Mouse (Mus musculus) embryonic facial prominence, embryonic 11.5 days (tissue): ENCODE data around the gene Serpina3c. TPM values are rescaled to one million over a fixed set of nuclear protein-coding genes. Genes with fewer than 3 reads are reported as not detected.
"Not testable (repeated sequence)": the region's sequence is repeated elsewhere in the genome, so short reads cannot be mapped to it uniquely, and the experiment has no call there.

Source experiments
- ATAC-seq: fragments of 200-750 bp; cut with Nextera tagmentation; replicated peaks from 2 replicates; pipeline ENCODE4 v1.8.0; 2017; ENCODE audit warnings: low read depth; ENCODE audit not compliant: insufficient number of reproducible peaks, low FRiP score, low TSS enrichment
- DNase-seq: peaks from one replicate; pipeline ENCODE4 v3.0.0-alpha.2; 2015; ENCODE audit warnings: low spot score
- H3K27ac ChIP-seq: fragments of 300-500 bp; sonication (generic); replicated peaks from 2 replicates; pipeline ENCODE4 v1.5.1; 2014; ENCODE audit warnings: mild to moderate bottlenecking, low read depth, low read length, control low read depth
- H3K27me3 ChIP-seq: fragments of 300-500 bp; sonication (generic); 2 replicates; pipeline ENCODE4 v1.6.1; 2014; ENCODE audit warnings: mild to moderate bottlenecking, low read length, moderate library complexity, mixed read lengths; ENCODE audit not compliant: control insufficient read depth, insufficient read depth
- H3K36me3 ChIP-seq: fragments of 300-500 bp; sonication (generic); replicated peaks from 2 replicates; pipeline ENCODE4 v1.6.1; 2014; ENCODE audit warnings: low read depth, mild to moderate bottlenecking, low read length, moderate library complexity, mixed read lengths; ENCODE audit not compliant: control insufficient read depth, insufficient read depth
- H3K4me1 ChIP-seq: fragments of 300-500 bp; sonication (generic); 2 replicates; pipeline ENCODE4 v1.6.1; 2014; ENCODE audit warnings: low read length, mixed read lengths; ENCODE audit not compliant: control insufficient read depth, insufficient read depth
- H3K4me2 ChIP-seq: fragments of 300-500 bp; sonication (generic); 2 replicates; pipeline ENCODE4 v1.6.1; 2014; ENCODE audit warnings: low read depth, mild to moderate bottlenecking, control low read depth, low read length, moderate library complexity
- H3K4me3 ChIP-seq: fragments of 300-500 bp; sonication (generic); 2 replicates; pipeline ENCODE4 v1.5.1; 2014; ENCODE audit warnings: low read depth, low read length, control low read depth
- H3K9ac ChIP-seq: fragments of 300-500 bp; sonication (generic); replicated peaks from 2 replicates; pipeline ENCODE4 v1.6.1; 2014; ENCODE audit warnings: mild to moderate bottlenecking, control low read depth, low read length
- H3K9me3 ChIP-seq: fragments of 300-500 bp; sonication (generic); replicated peaks from 2 replicates; pipeline ENCODE4 v1.6.1; 2016; ENCODE audit warnings: mild to moderate bottlenecking, low read length, inconsistent platforms, mixed read lengths; ENCODE audit not compliant: control insufficient read depth
- WGBS: fragments of 180-500 bp; shearing (Covaris S2); extraction: QIAGEN DNeasy Blood & Tissue Kit; methylation state at CpG from one replicate; pipeline ENCODE4 v1.1.7; 2014; 5-methylcytosine and 5-hydroxymethylcytosine counted together
- polyA plus RNA-seq: library from polyadenylated mRNA; unstranded; fragments of >200 nt; fragmentation: Nextera tagmentation; extraction: Ambion mirVana; gene quantifications from 2 replicates; pipeline ENCODE4 v1.2.1, GENCODE M21; 2014

The Serpina3c gene
- polyA plus RNA-seq, 1 experiment from 2014 or later, result not detected

GRCm38 (mm10) chr12:104138216-104138615 is 15.5 kb downstream of the Serpina3c start:
- no peak overlapping the region for H3K4me3 ChIP-seq
- no peaks in the 10 kb centered on the region for H3K27me3 ChIP-seq
- DNase-seq (no peak), ATAC-seq (no peak)
- H3K4me2 ChIP-seq, result no peak overlapping the region
- no peaks in the 10 kb centered on the region for H3K36me3 ChIP-seq
- no peak overlapping the region for H3K9ac ChIP-seq
- H3K4me1 ChIP-seq, result no peaks in the 10 kb centered on the region
- H3K27ac ChIP-seq, result no peak overlapping the region
- WGBS, result 83% methylated on average over 2 of the region's 2 CpGs
- H3K9me3 ChIP-seq, result no peaks in the 10 kb centered on the region

GRCm38 (mm10) chr12:104131041-104131440 is 22.6 kb downstream of the Serpina3c start:
- H3K9ac ChIP-seq, result no peak overlapping the region
- no peak overlapping the region for H3K4me3 ChIP-seq
- H3K27me3 ChIP-seq, result no peaks in the 10 kb centered on the region
- DNase-seq, result no peak
- no peak overlapping the region for H3K4me2 ChIP-seq
- ATAC-seq, result no peak
- H3K9me3 ChIP-seq, result no peaks in the 10 kb centered on the region
- no peak overlapping the region for H3K27ac ChIP-seq
- H3K4me1 ChIP-seq, result no peaks in the 10 kb centered on the region
- H3K36me3 ChIP-seq, result no peaks in the 10 kb centered on the region

- DNase-seq (no peak), ATAC-seq (no peak)
- H3K27ac ChIP-seq, result no peak within 1 kb of the TSS
- H3K4me2 ChIP-seq, result no peak within 1 kb of the TSS
- no peaks in the 10 kb centered on the region for H3K9me3 ChIP-seq
- H3K9ac ChIP-seq, result no peak within 1 kb of the TSS
- no peaks in the 10 kb centered on the region for H3K4me1 ChIP-seq
- H3K4me3 ChIP-seq, result no peak within 1 kb of the TSS
- H3K36me3 ChIP-seq, result no peaks in the 10 kb centered on the region
- H3K27me3 ChIP-seq, result no peaks in the 10 kb centered on the region
- WGBS, result 86% methylated on average over 5 of the region's 5 CpGs
Observed at GRCm38 (mm10) chr12:104127696-104128095, 26.0 kb downstream of the Serpina3c start, which contains the start of gene Serpina3b. Serpina3b (plus strand) TSS chr12:104127996.

- H3K4me3 ChIP-seq, result no peak overlapping the region
- no peak overlapping the region for H3K4me2 ChIP-seq
- no peaks in the 10 kb centered on the region for H3K9me3 ChIP-seq
- 85% methylated on average over 5 of the region's 5 CpGs for WGBS
- DNase-seq (no peak), ATAC-seq (no peak)
- H3K27ac ChIP-seq, result no peak overlapping the region
- no peaks in the 10 kb centered on the region for H3K27me3 ChIP-seq
- no peaks in the 10 kb centered on the region for H3K4me1 ChIP-seq
- no peak overlapping the region for H3K9ac ChIP-seq
- no peaks in the 10 kb centered on the region for H3K36me3 ChIP-seq
Observed at GRCm38 (mm10) chr12:104125021-104125560, 28.6 kb downstream of the Serpina3c start.

- Histone ChIP-seq H3K9ac (no peak overlapping the region), H3K27me3 (no peaks in the 10 kb centered on the region), H3K36me3 (no peaks in the 10 kb centered on the region), H3K4me1 (no peaks in the 10 kb centered on the region), H3K27ac (no peak overlapping the region), H3K4me2 (no peak overlapping the region), H3K4me3 (no peak overlapping the region), H3K9me3 (no peaks in the 10 kb centered on the region)
- WGBS, result 73% methylated on average over 2 of the region's 2 CpGs
- DNase-seq (no peak), ATAC-seq (no peak)
Observed at GRCm38 (mm10) chr12:104123996-104124395, 29.7 kb downstream of the Serpina3c start.

GRCm38 (mm10) chr12:104123097-104123496 is 30.6 kb downstream of the Serpina3c start:
- no peak overlapping the region for H3K4me3 ChIP-seq
- no peak overlapping the region for H3K4me2 ChIP-seq
- H3K27ac ChIP-seq, result no peak overlapping the region
- H3K27me3 ChIP-seq, result no peaks in the 10 kb centered on the region
- ATAC-seq (no peak), DNase-seq (no peak)
- no peaks in the 10 kb centered on the region for H3K36me3 ChIP-seq
- H3K9me3 ChIP-seq, result no peaks in the 10 kb centered on the region
- H3K4me1 ChIP-seq, result no peaks in the 10 kb centered on the region
- 90% methylated on average over 1 of the region's 1 CpGs for WGBS
- no peak overlapping the region for H3K9ac ChIP-seq

GRCm38 (mm10) chr12:104114921-104115579 is 38.6 kb downstream of the Serpina3c start:
- no peak overlapping the region for H3K4me2 ChIP-seq
- ATAC-seq (no peak), DNase-seq (no peak)
- H3K27ac ChIP-seq, result no peak overlapping the region
- H3K9me3 ChIP-seq, result no peaks in the 10 kb centered on the region
- no peaks in the 10 kb centered on the region for H3K36me3 ChIP-seq
- H3K9ac ChIP-seq, result no peak overlapping the region
- WGBS, result 59% methylated on average over 3 of the region's 3 CpGs
- no peaks in the 10 kb centered on the region for H3K4me1 ChIP-seq
- no peaks in the 10 kb centered on the region for H3K27me3 ChIP-seq
- no peak overlapping the region for H3K4me3 ChIP-seq

GRCm38 (mm10) chr12:104112333-104112732 is 41.3 kb downstream of the Serpina3c start, which contains the start of gene Serpina3a:
Serpina3a (plus strand) TSS chr12:104112724.
- not testable (repeated sequence) for DNase-seq, H3K36me3 ChIP-seq, ATAC-seq, H3K9ac ChIP-seq, H3K9me3 ChIP-seq, H3K4me2 ChIP-seq, H3K27me3 ChIP-seq, H3K4me3 ChIP-seq, H3K27ac ChIP-seq, H3K4me1 ChIP-seq
- WGBS, result 92% methylated on average over 10 of the region's 11 CpGs
